Mouse (Mus musculus): Measurements from ENCODE around the gene Ulk4.

GRCm38 (mm10) chr9:121062671-121063070 lies 214.3 kb downstream of the Ulk4 start:
- TF ChIP-seq CTCF (IDR thresholded peaks at IDR 0.05; ENCODE audit: low read depth) (no peak), EP300 (IDR thresholded peaks at IDR 0.05; ENCODE audit: low read depth) (no peak)

Data from liver, postnatal 0 days (tissue).